Mouse (Mus musculus) T-helper 2 cell (primary cell): Measurements from ENCODE around the gene Agap1.
"Not testable (repeated sequence)": the region's sequence is repeated elsewhere in the genome, so short reads cannot be mapped to it uniquely, and the experiment has no call there.

Source experiments
- in situ Hi-C: fragments of 300-600 bp; cut with MboI, MseI; formaldehyde crosslinking; loops from one replicate; pipeline ENCODE4 v1.15.1; 2025; ENCODE audit warnings: high pct_unique_total_duplicates

The Agap1 gene

GRCm38 (mm10) chr1:89501891-89502290, 47.3 kb downstream of the Agap1 start:
- in situ Hi-C loops: not testable (repeated sequence)

- in situ Hi-C loops: no loop called here
These were observed 54.6 kb downstream of the Agap1 start for GRCm38 (mm10) chr1:89509196-89509595.

- in situ Hi-C loops: no loop called here
These were observed 55.2 kb downstream of the Agap1 start for GRCm38 (mm10) chr1:89509763-89510340.

DNA sequence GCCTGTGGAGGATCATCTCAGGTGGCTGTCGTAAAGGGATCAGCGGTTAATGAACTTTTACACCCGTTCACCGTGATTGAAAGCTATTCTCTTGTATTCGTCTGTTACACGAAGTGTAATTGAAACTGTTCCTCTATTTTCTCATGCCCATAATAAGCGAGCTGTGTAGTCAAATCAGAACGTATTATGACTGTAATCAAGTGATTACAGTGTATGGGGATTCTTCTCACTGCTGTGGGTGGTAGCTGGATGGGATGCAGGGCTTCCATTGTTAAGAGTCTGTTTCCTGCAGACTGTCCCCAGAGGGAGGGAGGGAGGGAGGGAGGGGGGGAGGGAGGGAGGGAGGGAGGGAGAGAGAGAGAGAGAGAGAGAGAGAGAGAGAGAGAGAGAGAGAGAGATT, 56.1 kb downstream of the Agap1 start:
- in situ Hi-C loops: no loop called here

DNA sequence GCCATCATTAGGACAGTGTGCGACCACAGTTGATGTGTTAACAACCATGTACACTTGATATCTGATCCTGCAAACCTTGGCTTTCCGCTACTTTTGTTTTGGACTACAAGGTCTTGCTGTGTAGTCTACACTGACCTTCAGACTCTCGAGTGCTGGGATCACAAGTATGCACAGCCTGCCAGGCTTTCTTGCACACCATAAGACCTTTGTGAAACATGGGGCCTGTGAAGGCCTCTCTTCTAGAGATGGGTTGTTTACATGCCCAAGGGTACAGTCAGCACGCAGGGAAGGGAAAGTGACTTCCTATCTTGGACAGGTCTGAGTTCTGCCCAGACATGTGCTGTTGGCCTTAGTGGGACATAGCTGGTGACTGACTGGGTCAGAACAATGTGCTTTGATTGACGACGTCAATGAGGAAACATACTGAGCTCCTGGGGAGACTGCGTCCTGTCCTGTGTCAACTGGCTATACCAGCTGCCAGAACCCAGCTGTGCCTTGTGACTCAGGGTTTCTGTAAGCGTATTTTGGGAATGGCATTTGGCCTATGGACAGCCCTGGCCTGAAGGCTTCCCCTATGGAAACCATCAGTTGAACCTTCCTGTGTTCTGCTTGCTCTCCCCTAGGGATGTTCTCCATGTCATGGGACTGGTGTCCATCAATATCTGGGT, 59.1 kb downstream of the Agap1 start:
- in situ Hi-C loops: no loop called here

DNA sequence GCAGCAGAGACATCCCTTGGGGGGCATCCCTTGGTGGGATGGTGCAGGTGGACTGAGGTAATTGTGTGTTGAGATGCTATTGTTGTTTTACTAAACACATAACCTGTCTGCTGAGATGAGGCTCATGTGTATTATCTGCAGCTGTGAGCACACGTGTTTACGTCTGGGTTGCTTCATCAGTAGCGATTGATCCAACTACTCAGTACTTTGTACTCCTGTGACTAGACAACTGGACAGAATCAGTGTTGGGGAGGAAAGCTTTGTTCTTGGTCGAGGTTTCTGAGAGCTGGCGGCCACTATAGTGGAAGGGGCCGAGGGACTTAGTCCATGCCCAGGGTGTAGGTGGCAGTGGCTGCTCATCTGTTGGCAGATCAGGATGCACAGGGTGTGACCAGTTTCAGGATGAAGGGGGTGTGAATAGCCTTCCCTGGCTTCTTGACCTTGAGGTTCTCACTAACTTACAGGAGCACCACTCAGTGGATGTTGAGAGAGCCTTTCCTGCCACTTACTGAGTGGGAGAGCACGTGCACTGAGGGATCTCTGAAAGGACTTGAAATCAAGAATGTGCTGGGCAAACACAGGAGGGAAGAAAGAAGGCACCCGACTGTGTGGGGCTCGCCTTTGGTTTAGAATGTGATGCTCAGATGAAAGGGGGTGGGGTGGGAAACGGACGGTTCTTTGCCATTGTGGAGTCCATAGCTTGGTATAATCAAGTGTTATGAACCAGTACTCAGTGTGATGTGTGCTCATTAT, 61.4 kb downstream of the Agap1 start:
- in situ Hi-C loops: no loop called here

DNA sequence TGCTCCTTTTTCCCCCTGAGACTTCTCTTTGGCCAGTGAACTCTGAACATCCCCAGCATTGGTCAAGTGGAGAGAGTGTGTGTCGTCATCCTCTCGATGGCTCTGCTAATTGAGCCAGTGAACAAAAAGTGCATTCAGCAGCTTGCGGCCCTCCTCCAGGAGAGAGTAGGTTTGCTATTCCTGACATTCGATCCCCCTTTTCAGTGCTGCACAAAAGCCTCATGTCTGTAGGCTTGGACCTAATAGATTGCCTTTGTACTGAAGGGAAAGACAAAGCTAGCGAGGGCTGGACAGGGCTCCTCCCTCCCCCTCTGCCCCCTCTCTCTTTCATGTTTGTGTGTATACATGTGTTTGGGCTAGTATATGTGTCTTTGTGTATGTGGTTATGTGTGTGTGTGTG, 63.2 kb downstream of the Agap1 start:
- in situ Hi-C loops: no loop called here

GRCm38 (mm10) chr1:89519914-89520643, 65.5 kb downstream of the Agap1 start:
- in situ Hi-C loops: no loop called here

GRCm38 (mm10) chr1:89521406-89521805, 66.8 kb downstream of the Agap1 start:
- in situ Hi-C loops: no loop called here

GRCm38 (mm10) chr1:89521935-89522535, 67.4 kb downstream of the Agap1 start:
- in situ Hi-C loops: no loop called here

DNA sequence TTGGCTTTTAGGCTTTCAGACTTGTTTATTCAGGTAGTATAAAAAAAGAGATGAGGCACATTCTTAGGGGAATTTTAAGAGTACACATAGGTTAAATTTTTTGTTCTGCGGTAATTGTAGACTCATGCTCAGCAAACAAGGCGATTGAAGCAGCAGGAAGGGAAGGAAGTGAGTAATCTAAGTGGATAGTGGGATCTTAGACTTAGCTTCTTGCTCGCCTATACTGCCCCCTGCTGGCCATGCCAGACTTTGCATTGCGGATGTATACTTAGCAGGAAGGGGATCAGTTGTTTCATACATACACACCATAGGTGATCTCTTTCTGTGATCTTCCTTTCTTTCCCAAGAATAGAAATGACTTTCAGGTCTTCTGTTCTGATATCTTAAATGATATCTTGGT, 69.8 kb downstream of the Agap1 start:
- in situ Hi-C loops: no loop called here

DNA sequence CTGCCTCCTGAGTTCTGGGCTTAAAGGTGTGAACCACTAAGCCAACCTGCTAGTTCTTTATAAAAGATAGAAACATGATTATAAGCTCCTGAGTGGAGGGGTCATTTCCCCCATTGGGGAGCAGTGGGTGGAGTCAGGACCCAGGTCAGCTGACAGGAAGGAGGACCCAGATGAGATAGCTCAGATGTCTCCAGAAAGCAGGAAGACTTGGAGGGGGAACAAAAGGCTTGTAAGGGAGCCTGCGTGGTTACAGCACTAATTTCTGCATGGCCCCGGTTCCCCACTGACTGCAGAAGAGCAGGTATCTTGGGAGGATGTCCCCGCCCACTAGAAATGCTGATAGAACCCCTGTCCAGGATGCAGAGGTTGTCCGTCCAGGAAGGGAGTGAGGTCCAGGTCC, 70.4 kb downstream of the Agap1 start:
- in situ Hi-C loops: no loop called here

- in situ Hi-C loops: no loop called here
These were observed 71.2 kb downstream of the Agap1 start for GRCm38 (mm10) chr1:89525825-89526224.

- in situ Hi-C loops: no loop called here
These were observed 74.2 kb downstream of the Agap1 start for GRCm38 (mm10) chr1:89528671-89529276.

DNA sequence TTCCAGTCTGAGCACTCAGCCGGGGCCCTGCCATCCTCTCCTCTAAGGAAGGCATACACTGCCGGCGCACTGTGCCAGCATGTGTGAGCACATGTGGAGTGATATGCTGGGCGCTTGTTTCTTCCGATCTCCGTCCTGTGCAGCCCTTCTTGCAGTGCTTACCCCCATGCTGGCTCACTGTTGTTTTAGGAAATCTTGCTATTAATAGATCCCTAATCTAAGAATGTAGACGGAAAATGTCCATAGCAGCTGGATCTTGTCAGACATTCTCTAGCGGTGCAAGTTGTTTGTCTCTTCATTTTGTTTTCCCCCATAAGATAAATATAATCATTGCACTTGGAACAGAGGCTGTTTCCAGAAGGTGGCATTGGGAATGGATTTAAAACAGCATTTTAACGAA, 79.1 kb downstream of the Agap1 start:
- in situ Hi-C loops: loop anchor here (10.0 kb wide), 2 partner anchors 299 to 1009 kb away; no protein-coding TSS in a partner anchor

GRCm38 (mm10) chr1:89535206-89535605, 80.6 kb downstream of the Agap1 start:
- in situ Hi-C loops: loop anchor here (10.0 kb wide), 2 partner anchors 300 to 1010 kb away; no protein-coding TSS in a partner anchor

DNA sequence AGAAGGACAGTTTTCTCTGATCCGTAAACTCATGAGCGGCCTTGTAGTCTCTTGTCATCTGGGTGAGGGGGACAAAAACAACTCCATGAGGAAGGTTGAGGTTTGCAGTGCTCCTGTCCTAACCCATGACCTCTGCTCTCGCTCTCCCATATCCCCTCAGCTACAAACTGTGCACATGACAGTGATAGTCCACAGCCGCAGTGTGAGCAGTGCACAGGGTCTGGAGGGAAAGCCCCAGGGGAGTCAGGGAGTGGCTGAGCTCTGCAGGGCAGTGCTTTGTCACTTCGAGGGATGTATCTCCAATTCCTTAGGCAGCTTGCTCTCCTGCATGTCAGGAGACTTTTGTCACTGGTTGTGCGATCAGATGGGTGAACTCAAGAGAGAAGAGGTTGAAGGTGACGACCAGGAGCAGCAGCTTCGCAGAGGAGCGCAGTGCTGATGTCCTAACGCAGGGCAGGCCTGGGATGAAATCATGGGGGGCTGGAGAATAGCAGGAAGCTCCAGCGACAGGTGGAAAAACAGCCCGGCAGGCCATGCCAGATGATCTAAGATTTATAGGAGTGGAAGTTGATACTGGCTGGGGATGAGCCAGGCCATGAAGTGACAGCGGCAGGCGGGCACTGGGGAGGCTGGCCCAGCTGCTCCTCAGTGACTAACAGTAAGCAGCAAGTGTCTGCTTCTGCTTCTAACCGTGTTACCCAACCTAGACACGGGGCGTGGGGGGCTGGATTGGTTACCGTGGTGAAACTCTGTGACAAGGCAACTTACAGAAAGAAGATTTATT, 83.7 kb downstream of the Agap1 start:
- in situ Hi-C loops: loop anchor here (10.0 kb wide), 2 partner anchors 304 to 1014 kb away; no protein-coding TSS in a partner anchor

GRCm38 (mm10) chr1:89539127-89539526, 84.5 kb downstream of the Agap1 start:
- in situ Hi-C loops: loop anchor here (10.0 kb wide), 2 partner anchors 304 to 1014 kb away; no protein-coding TSS in a partner anchor

- in situ Hi-C loops: loop anchor here (5.0 kb wide), 1 partner anchor 71 kb away; no protein-coding TSS in a partner anchor
These were observed 86.5 kb downstream of the Agap1 start for GRCm38 (mm10) chr1:89541151-89541550.

DNA sequence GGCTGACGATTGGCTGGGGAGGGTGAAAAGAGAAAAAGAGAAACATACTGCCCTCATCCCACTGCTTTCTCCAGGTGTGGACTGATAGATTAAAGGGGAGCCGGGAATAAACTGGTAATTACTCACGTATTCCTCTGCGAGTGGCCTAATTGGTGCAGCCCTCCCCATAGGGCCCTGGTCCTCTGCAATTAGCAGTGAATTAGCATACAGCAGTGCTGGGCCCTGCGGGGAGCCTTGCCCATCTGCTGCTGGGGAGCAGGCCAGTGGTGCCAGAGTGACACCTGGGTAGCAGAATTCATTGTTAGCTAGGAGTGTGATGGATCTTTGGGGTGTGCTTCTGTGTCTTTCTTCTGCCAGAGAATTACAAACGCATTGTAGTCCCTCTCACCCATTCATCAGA, 87.9 kb downstream of the Agap1 start:
- in situ Hi-C loops: loop anchor here (5.0 kb wide), 1 partner anchor 70 kb away; no protein-coding TSS in a partner anchor
